Mouse (Mus musculus) C2C12 (cell line): ENCODE data around the gene Mier1. TPM values are rescaled to one million over a fixed set of nuclear protein-coding genes. Genes with fewer than 3 reads are reported as not detected.

Experiments
- H3K27me3 ChIP-seq: one replicate; pipeline ENCODE4 v1.6.1; 2011; ENCODE audit not compliant: control insufficient read depth, insufficient read depth, insufficient read length
- H3K36me3 ChIP-seq: one replicate; pipeline ENCODE4 v1.6.1; 2011; ENCODE audit not compliant: control insufficient read depth, insufficient read depth
- H3K4me3 ChIP-seq: one replicate; pipeline ENCODE4 v1.5.1; 2011; ENCODE audit warnings: mild to moderate bottlenecking, control low read depth; ENCODE audit not compliant: poor library complexity, insufficient read depth, severe bottlenecking
- H3K79me2 ChIP-seq: one replicate; pipeline ENCODE4 v1.6.1; 2011; ENCODE audit not compliant: control insufficient read depth, insufficient read depth
- H3K79me3 ChIP-seq: one replicate; pipeline ENCODE4 v1.6.1; 2011; ENCODE audit warnings: low read depth, control low read depth
- H3ac ChIP-seq: one replicate; pipeline ENCODE3; 2011; ENCODE audit warnings: low read depth; ENCODE audit not compliant: control insufficient read depth, insufficient read length
- CEBPB ChIP-seq: IDR thresholded peaks from one replicate; pipeline ENCODE4 v1.6.1; 2011; ENCODE audit warnings: low read depth, mild to moderate bottlenecking, control low read depth, moderate library complexity
- CTCF ChIP-seq: IDR thresholded peaks from one replicate; pipeline ENCODE4 v1.5.1; 2011; ENCODE audit not compliant: control insufficient read depth, insufficient read depth, insufficient read length
- FOSL1 ChIP-seq: IDR thresholded peaks from one replicate; pipeline ENCODE4 v1.8.0; 2011; ENCODE audit warnings: mild to moderate bottlenecking, low read length; ENCODE audit not compliant: poor library complexity, insufficient read depth, severe bottlenecking
- MAX ChIP-seq: IDR thresholded peaks from one replicate; pipeline ENCODE4 v1.6.1; 2011; ENCODE audit warnings: mild to moderate bottlenecking, control low read depth
- MYOD1 ChIP-seq: IDR thresholded peaks from one replicate; pipeline ENCODE4 v1.6.1; 2011; ENCODE audit warnings: low read depth; ENCODE audit not compliant: control insufficient read depth, insufficient read length
- MYOG ChIP-seq: IDR thresholded peaks from one replicate; pipeline ENCODE4 v1.6.1; 2011; ENCODE audit not compliant: control insufficient read depth, insufficient read length; ENCODE audit errors: extremely low read depth
- USF1 ChIP-seq: IDR thresholded peaks from one replicate; pipeline ENCODE4 v1.6.1; 2011; ENCODE audit warnings: low read depth, mild to moderate bottlenecking, control low read depth, moderate library complexity
- polyA plus RNA-seq: library from polyadenylated mRNA; unstranded; fragments of >200 nt; fragmentation: generic; extraction: Trizol; gene quantifications from one replicate; pipeline ENCODE4 v1.2.1, GENCODE M21; 2012; ENCODE audit warnings: missing spikeins

The Mier1 gene
- polyA plus RNA-seq, 1 experiment = 7.4 TPM

GRCm38 (mm10) chr4:103085237-103085636 is 29.0 kb upstream of the Mier1 start:
- Histone ChIP-seq H3K79me2 (no peaks in the 10 kb centered on the region), H3K36me3 (no peaks in the 10 kb centered on the region), H3K27me3 (no peaks in the 10 kb centered on the region), H3K79me3 (no peaks in the 10 kb centered on the region), H3ac (no peak overlapping the region), H3K4me3 (no peak overlapping the region)
- no peak for TF ChIP-seq CTCF
- TF ChIP-seq CEBPB = no peak
- TF ChIP-seq MAX = no peak
- TF ChIP-seq MYOD1 = no peak
- TF ChIP-seq FOSL1 = no peak
- TF ChIP-seq USF1 = no peak
- no peak for TF ChIP-seq MYOG

- Histone ChIP-seq H3K4me3 (no peak overlapping the region), H3K79me3 (no peaks in the 10 kb centered on the region), H3K27me3 (no peaks in the 10 kb centered on the region), H3ac (no peak overlapping the region), H3K79me2 (no peaks in the 10 kb centered on the region), H3K36me3 (no peaks in the 10 kb centered on the region)
- TF ChIP-seq MYOD1 (no peak), CEBPB (no peak), FOSL1 (no peak), USF1 (no peak)
Observed at GRCm38 (mm10) chr4:103095921-103096320, 18.3 kb upstream of the Mier1 start.

GRCm38 (mm10) chr4:103098532-103098931 is 15.7 kb upstream of the Mier1 start:
- no peaks in the 10 kb centered on the region for H3K36me3 ChIP-seq
- H3K79me2 ChIP-seq = no peaks in the 10 kb centered on the region
- TF ChIP-seq CTCF (no peak), MYOG (no peak), USF1 (no peak), FOSL1 (no peak), MYOD1 (no peak), MAX (no peak), CEBPB (no peak)

GRCm38 (mm10) chr4:103112651-103113050 is 1.5 kb upstream of the Mier1 start:
- H3K79me3 ChIP-seq = peaks cover 14% of the 10 kb centered on the region
- no peak overlapping the region for H3ac ChIP-seq
- no peaks in the 10 kb centered on the region for H3K36me3 ChIP-seq
- H3K27me3 ChIP-seq = no peaks in the 10 kb centered on the region
- no peak overlapping the region for H3K4me3 ChIP-seq
- peaks cover 49% of the 10 kb centered on the region for H3K79me2 ChIP-seq
- TF ChIP-seq CTCF = no peak
- TF ChIP-seq MYOG = no peak
- no peak for TF ChIP-seq USF1
- TF ChIP-seq FOSL1 = no peak
- TF ChIP-seq MAX = no peak
- TF ChIP-seq MYOD1 = no peak
- no peak for TF ChIP-seq CEBPB

More at GRCm38 (mm10) chr4:103098532-103098931, 15.7 kb upstream of the Mier1 start:
- H3K27me3 ChIP-seq = no peaks in the 10 kb centered on the region
- H3K4me3 ChIP-seq = no peak overlapping the region
- H3K79me3 ChIP-seq = no peaks in the 10 kb centered on the region
- H3ac ChIP-seq = no peak overlapping the region

- no peak for TF ChIP-seq FOSL1
- no peak for TF ChIP-seq USF1
- TF ChIP-seq MYOD1 = no peak
- TF ChIP-seq MYOG = no peak
- TF ChIP-seq CTCF = no peak
- no peak for TF ChIP-seq MAX
- no peak for TF ChIP-seq CEBPB
- H3K79me2 ChIP-seq = peaks cover 49% of the 10 kb centered on the region
- H3K27me3 ChIP-seq = no peaks in the 10 kb centered on the region
- peaks cover 14% of the 10 kb centered on the region for H3K79me3 ChIP-seq
- H3K36me3 ChIP-seq = no peaks in the 10 kb centered on the region
- H3ac ChIP-seq = peak overlapping the region; percentile 90
- peak overlapping the region; percentile 84 for H3K4me3 ChIP-seq
Observed at GRCm38 (mm10) chr4:103113402-103113801, 788 bp upstream of the Mier1 start.

GRCm38 (mm10) chr4:103118888-103119228 is 4.7 kb downstream of the Mier1 start:
- Histone ChIP-seq H3K36me3 (no peaks in the 10 kb centered on the region), H3K27me3 (no peaks in the 10 kb centered on the region), H3K79me3 (peaks cover 51% of the 10 kb centered on the region), H3K4me3 (peak overlapping the region; percentile 61), H3ac (no peak overlapping the region), H3K79me2 (peaks cover 64% of the 10 kb centered on the region)
- TF ChIP-seq MYOG = no peak
- TF ChIP-seq MYOD1 = no peak
- TF ChIP-seq MAX = no peak
- no peak for TF ChIP-seq CTCF
- TF ChIP-seq USF1 = no peak
- TF ChIP-seq FOSL1 = no peak
- TF ChIP-seq CEBPB = no peak
